Mouse (Mus musculus) adipose tissue, adult 10 weeks (tissue): ENCODE data around the gene Rpe. TPM values are rescaled to one million over a fixed set of nuclear protein-coding genes. Genes with fewer than 3 reads are reported as not detected.

Experiments used
- polyA plus RNA-seq: library from polyadenylated mRNA; stranded (reverse); fragments of 350-450 nt; fragmentation: Illumina TruSeq; extraction: RNeasy Lipid Tissue Mini Kit (QIAGEN cat#74804); gene quantifications from one replicate; pipeline ENCODE4 v1.2.3, GENCODE M21; 2014; ENCODE audit warnings: low read depth, low replicate concordance

Gene Rpe
- polyA plus RNA-seq, result 36.3 TPM

GRCm38 (mm10) chr1:66700693-66701575 lies at the start of gene Rpe:
Gene Rpe (plus strand): TSS chr1:66700831.

Other genes with a start within 250 kb of the Rpe start
- gene Unc80, start 232.5 kb upstream of the Rpe start, polyA plus RNA-seq, result 0.11 TPM
- 10.9 TPM for gene Kansl1l, start 116.7 kb downstream of the Rpe start, polyA plus RNA-seq
- 98.8 TPM for gene Acadl, start 162.4 kb downstream of the Rpe start, polyA plus RNA-seq
- 31.1 TPM for gene Myl1, start 244.6 kb downstream of the Rpe start, polyA plus RNA-seq